Mouse (Mus musculus) layer of hippocampus, postnatal 36 days (tissue): ENCODE data around the gene Rhog. TPM values are rescaled to one million over a fixed set of nuclear protein-coding genes. Genes with fewer than 3 reads are reported as not detected.
A peak's percentile ranks its signal among the peaks of the same experiment; 100 is the strongest.

ENCODE experiments used
- DNase-seq, 2 experiments: peaks; one replicate each; pipeline ENCODE4 v3.0.0; 2022
- total RNA-seq, 2 experiments: library from RNA; stranded (reverse); gene quantifications; 2 replicates each; pipeline ENCODE4 v1.2.3; 2021

Rhog gene
- total RNA-seq, 2 experiments from 2014 or later = 23.9 to 29.4 TPM

- DNase-seq = peak; percentile 84 to 86
Observed at GRCm38 (mm10) chr7:102250631-102251214, 5.1 kb downstream of the Rhog start.

GRCm38 (mm10) chr7:102249896-102250630, 5.8 kb downstream of the Rhog start:
- peak in 1 of 2 experiments; percentile 57 for DNase-seq

GRCm38 (mm10) chr7:102249531-102249895, 6.3 kb downstream of the Rhog start:
- no peak for DNase-seq

GRCm38 (mm10) chr7:102248691-102249404, 7.0 kb downstream of the Rhog start:
- DNase-seq = no peak

GRCm38 (mm10) chr7:102246956-102247797, 8.7 kb downstream of the Rhog start:
- no peak for DNase-seq

GRCm38 (mm10) chr7:102246265-102246664, 9.6 kb downstream of the Rhog start:
- no peak for DNase-seq

- no peak for DNase-seq
Observed at GRCm38 (mm10) chr7:102245775-102246174, 10.1 kb downstream of the Rhog start.

- no peak for DNase-seq
Observed at GRCm38 (mm10) chr7:102244782-102245535, 10.9 kb downstream of the Rhog start.

GRCm38 (mm10) chr7:102243870-102244269, 12.0 kb downstream of the Rhog start:
- DNase-seq = no peak

GRCm38 (mm10) chr7:102242917-102243316, 12.9 kb downstream of the Rhog start:
- DNase-seq = no peak

GRCm38 (mm10) chr7:102242371-102242770, 13.5 kb downstream of the Rhog start:
- DNase-seq = no peak

GRCm38 (mm10) chr7:102239591-102239990, 16.3 kb downstream of the Rhog start:
- DNase-seq = no peak

GRCm38 (mm10) chr7:102238686-102239286, 17.1 kb downstream of the Rhog start:
- peak in 1 of 2 experiments; percentile 40 for DNase-seq

- no peak for DNase-seq
Observed at GRCm38 (mm10) chr7:102233059-102233458, 22.8 kb downstream of the Rhog start.

GRCm38 (mm10) chr7:102229814-102230213, 26.0 kb downstream of the Rhog start:
- DNase-seq = no peak

- DNase-seq = no peak
Observed at GRCm38 (mm10) chr7:102228049-102228670, 27.7 kb downstream of the Rhog start.

GRCm38 (mm10) chr7:102226051-102226450, 29.8 kb downstream of the Rhog start:
- no peak for DNase-seq

GRCm38 (mm10) chr7:102223883-102224738, 31.7 kb downstream of the Rhog start:
- no peak for DNase-seq

- DNase-seq = peak; percentile 71
Observed at GRCm38 (mm10) chr7:102222830-102223556, 32.9 kb downstream of the Rhog start.
